Mouse (Mus musculus): ENCODE data around the gene Gpr39.

Gpr39 gene

DNA sequence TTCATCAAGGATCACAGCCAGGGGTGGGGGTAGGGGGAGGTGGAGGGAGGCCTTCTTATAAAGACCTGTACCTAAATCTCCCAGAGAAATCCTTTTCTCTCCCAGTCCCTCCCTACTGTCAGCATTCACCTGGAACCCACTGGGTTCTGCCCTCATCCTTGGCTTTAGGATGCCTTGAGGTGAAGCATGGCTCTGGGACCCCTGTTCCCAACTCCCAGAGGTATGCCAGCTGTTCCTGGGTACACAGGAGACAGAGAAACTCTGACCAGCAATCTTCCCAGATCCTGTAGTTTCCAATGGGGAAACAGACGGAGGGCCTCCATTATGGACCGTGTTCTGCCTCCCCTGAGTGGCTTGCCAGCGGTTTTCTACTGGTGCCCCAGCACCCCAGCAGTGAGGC is 243.9 kb downstream of the Gpr39 start:
- no peaks in the 10 kb centered on the region for H3K36me3 ChIP-seq (ENCODE audit: control insufficient read depth, insufficient read depth, low read length, poor library complexity, severe bottlenecking)
- H3K27me3 ChIP-seq (ENCODE audit: control insufficient read depth, insufficient read depth, low read length, poor library complexity, severe bottlenecking): no peaks in the 10 kb centered on the region
- DNase-seq (ENCODE audit: low read depth, low spot score): no peak

DNA sequence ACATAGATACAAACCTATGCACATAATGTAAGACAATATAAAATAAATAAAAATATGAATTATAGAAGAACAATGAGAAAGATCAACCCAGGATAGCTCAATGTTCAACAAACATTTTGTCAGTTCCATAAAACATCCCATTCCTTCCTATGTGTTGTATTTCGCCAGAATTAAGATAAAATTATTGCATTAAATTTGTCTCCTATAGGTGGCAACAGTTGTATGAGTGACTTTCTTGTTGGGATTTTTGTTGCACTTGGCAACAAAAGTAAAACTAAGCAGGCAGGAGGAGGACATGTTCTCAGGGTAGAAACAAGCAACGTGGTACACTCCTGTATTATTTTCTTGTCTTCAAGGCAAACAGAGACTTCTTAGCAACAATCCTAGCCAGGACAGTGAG is 246.3 kb downstream of the Gpr39 start:
- DNase-seq (ENCODE audit: low read depth, low spot score): no peak
- H3K27me3 ChIP-seq (ENCODE audit: control insufficient read depth, insufficient read depth, low read length, poor library complexity, severe bottlenecking): no peaks in the 10 kb centered on the region
- H3K36me3 ChIP-seq (ENCODE audit: control insufficient read depth, insufficient read depth, low read length, poor library complexity, severe bottlenecking): no peaks in the 10 kb centered on the region

Data from splenic B cell, adult 2 months (primary cell).